Mouse (Mus musculus): Measurements from ENCODE around the gene Olfr654. TPM values are rescaled to one million over a fixed set of nuclear protein-coding genes. Genes with fewer than 3 reads are reported as not detected.

Olfr654 gene
- total RNA-seq (2014; rRNA removed) (not detected in 2 replicates), polyA plus RNA-seq (2015; fragmentation: Nextera tagmentation; extraction: Ambion mirVana) (not detected in 2 replicates)

GRCm38 (mm10) chr7:104586725-104587124 is at the start of gene Olfr654:
TSS of gene Olfr654 (plus strand) at chr7:104587025.
- DNase-seq (ENCODE audit: low spot score): no peak
- H3K9me3 ChIP-seq (ENCODE audit: low read length): no peaks in the 10 kb centered on the region
- H3K4me1 ChIP-seq (ENCODE audit: insufficient read depth, low read length): no peaks in the 10 kb centered on the region
- H3K4me2 ChIP-seq (ENCODE audit: low read depth, low read length): no peak within 1 kb of the TSS
- no peaks in the 10 kb centered on the region for H3K36me3 ChIP-seq (ENCODE audit: insufficient read depth, low read length)
- no peak for TF ChIP-seq CTCF (IDR thresholded peaks at IDR 0.05; ENCODE audit: low read depth)
- no peak within 1 kb of the TSS for H3K9ac ChIP-seq (replicated peaks; ENCODE audit: low read length)
- no peak within 1 kb of the TSS for H3K4me3 ChIP-seq (ENCODE audit: low read length)
- ATAC-seq: no peak
- H3K27ac ChIP-seq: no peak within 1 kb of the TSS
- H3K27me3 ChIP-seq (ENCODE audit: insufficient read depth, low read length): no peaks in the 10 kb centered on the region
- 90% methylated on average over 4 of the region's 4 CpGs for WGBS

DNA sequence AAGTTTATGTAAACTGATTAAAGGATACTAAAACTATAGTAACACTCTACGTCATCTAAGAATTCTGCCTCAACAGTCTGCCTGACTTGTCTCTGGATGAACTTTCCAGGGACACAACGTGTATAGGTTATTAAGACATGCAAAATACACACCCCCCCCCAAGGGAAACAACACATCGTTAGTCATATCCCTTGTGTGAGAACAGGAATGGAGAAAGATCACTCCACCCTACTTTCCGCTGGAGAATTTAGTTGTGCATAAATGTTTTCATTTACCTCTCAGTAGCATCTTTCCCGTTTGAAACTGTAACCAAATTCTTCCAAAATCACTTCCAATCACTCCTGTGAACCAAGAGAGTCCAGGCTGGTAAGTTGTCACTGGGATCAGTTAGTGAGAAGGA is 37.0 kb upstream of the Olfr654 start, which contains the start of gene Olfr651:
TSS of gene Olfr651 (plus strand) at position 301 of the 400 bp plus-strand sequence.
- H3K4me1 ChIP-seq (ENCODE audit: insufficient read depth, low read length): no peaks in the 10 kb centered on the region
- no peak for TF ChIP-seq CTCF (IDR thresholded peaks at IDR 0.05; ENCODE audit: low read depth)
- DNase-seq (ENCODE audit: low spot score) (no peak), ATAC-seq (no peak)
- no peak within 1 kb of the TSS for H3K4me3 ChIP-seq (ENCODE audit: low read length)
- no peak within 1 kb of the TSS for H3K27ac ChIP-seq
- no peak within 1 kb of the TSS for H3K9ac ChIP-seq (replicated peaks; ENCODE audit: low read length)
- H3K27me3 ChIP-seq (ENCODE audit: insufficient read depth, low read length): no peaks in the 10 kb centered on the region
- no peak within 1 kb of the TSS for H3K4me2 ChIP-seq (ENCODE audit: low read depth, low read length)
- no peaks in the 10 kb centered on the region for H3K36me3 ChIP-seq (ENCODE audit: insufficient read depth, low read length)
- 81% methylated on average over 5 of the region's 5 CpGs for WGBS
- no peaks in the 10 kb centered on the region; the same call in 1 of the 2 replicates for H3K9me3 ChIP-seq (ENCODE audit: low read length)

DNA sequence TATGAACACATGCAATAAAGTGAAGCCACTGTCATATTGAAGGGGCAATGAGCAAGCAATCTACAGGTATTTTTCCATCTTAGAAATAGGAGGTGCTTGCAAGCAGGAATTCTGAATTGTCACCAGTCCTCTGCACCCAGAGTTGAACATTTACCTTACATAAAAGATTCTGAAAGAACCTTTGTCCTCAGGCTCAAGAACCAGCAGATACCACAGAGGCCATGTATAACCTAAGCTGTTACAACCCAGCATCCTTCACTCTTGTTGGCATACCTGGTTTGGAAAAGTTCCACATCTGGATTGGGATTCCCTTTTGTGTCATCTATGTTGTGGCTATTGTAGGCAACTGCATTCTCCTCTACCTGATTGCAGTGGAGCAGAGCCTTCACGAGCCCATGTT is 34.1 kb upstream of the Olfr654 start:
- no peak for TF ChIP-seq CTCF (IDR thresholded peaks at IDR 0.05; ENCODE audit: low read depth)
- Histone ChIP-seq H3K27me3 (ENCODE audit: insufficient read depth, low read length) (no peaks in the 10 kb centered on the region), H3K4me3 (ENCODE audit: low read length) (no peak overlapping the region), H3K27ac (no peak overlapping the region), H3K4me1 (ENCODE audit: insufficient read depth, low read length) (no peaks in the 10 kb centered on the region), H3K9ac (replicated peaks; ENCODE audit: low read length) (no peak overlapping the region), H3K4me2 (ENCODE audit: low read depth, low read length) (no peak overlapping the region), H3K9me3 (ENCODE audit: low read length) (no peaks in the 10 kb centered on the region; the same call in 1 of the 2 replicates), H3K36me3 (ENCODE audit: insufficient read depth, low read length) (no peaks in the 10 kb centered on the region)
- 69% methylated on average over 1 of the region's 1 CpGs for WGBS
- ATAC-seq (no peak), DNase-seq (ENCODE audit: low spot score) (no peak)

DNA sequence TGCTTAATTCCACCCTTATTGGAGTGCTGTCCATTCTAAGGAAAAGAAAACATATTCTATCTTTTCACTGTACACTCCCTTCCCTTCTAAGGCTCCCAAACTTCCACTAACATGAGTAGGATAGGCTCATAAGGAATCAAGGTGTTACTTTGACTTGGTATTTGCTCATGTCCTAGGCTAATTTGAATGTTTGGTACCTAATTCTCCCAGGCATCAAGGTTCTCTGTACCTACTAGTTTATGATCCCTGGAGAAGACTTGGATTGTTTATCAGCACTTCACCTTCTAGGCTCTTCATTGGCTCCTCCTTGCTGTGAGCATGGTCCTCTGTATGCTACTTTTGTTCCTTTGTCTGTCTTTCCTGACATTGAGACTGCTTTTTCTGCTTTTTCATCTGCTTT is 26.2 kb upstream of the Olfr654 start, which contains the start of gene Olfr652:
TSS of gene Olfr652 (plus strand) at position 301 of the 400 bp plus-strand sequence.
- H3K9ac ChIP-seq (replicated peaks; ENCODE audit: low read length): no peak within 1 kb of the TSS
- no peaks in the 10 kb centered on the region for H3K9me3 ChIP-seq (ENCODE audit: low read length)
- no peak within 1 kb of the TSS for H3K4me3 ChIP-seq (ENCODE audit: low read length)
- no peak for TF ChIP-seq CTCF (IDR thresholded peaks at IDR 0.05; ENCODE audit: low read depth)
- H3K36me3 ChIP-seq (ENCODE audit: insufficient read depth, low read length): no peaks in the 10 kb centered on the region
- DNase-seq (ENCODE audit: low spot score) (no peak), ATAC-seq (no peak)
- H3K4me2 ChIP-seq (ENCODE audit: low read depth, low read length): no peak within 1 kb of the TSS
- no peak within 1 kb of the TSS for H3K27ac ChIP-seq
- H3K4me1 ChIP-seq (ENCODE audit: insufficient read depth, low read length): no peaks in the 10 kb centered on the region
- H3K27me3 ChIP-seq (ENCODE audit: insufficient read depth, low read length): no peaks in the 10 kb centered on the region

DNA sequence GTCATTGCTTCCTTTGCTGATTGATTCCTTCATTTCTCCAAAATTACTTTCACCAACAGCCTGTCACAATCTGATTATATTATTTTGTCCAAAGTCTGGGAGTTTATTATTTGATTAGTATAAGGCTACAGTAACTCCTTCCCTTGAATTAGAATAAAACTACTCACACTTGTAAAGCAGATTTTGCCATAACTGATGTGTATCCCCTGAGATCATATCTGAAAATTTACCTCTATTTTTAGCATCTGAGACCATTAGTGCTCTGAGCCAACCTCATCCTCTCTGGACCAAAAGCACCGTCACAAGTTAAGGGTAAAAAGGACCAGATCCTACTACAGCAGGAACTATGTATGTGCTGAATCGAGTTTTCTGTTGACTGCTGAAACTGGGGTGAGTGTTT is 9.8 kb upstream of the Olfr654 start, which contains the start of gene Olfr653:
TSS of gene Olfr653 (plus strand) at position 301 of the 400 bp plus-strand sequence.
- no peaks in the 10 kb centered on the region for H3K9me3 ChIP-seq (ENCODE audit: low read length)
- H3K36me3 ChIP-seq (ENCODE audit: insufficient read depth, low read length): no peaks in the 10 kb centered on the region
- no peaks in the 10 kb centered on the region for H3K4me1 ChIP-seq (ENCODE audit: insufficient read depth, low read length)
- H3K27me3 ChIP-seq (ENCODE audit: insufficient read depth, low read length): no peaks in the 10 kb centered on the region
- H3K4me2 ChIP-seq (ENCODE audit: low read depth, low read length): no peak within 1 kb of the TSS
- WGBS: 73% methylated on average over 2 of the region's 2 CpGs
- no peak within 1 kb of the TSS for H3K4me3 ChIP-seq (ENCODE audit: low read length)
- DNase-seq (ENCODE audit: low spot score): no peak
- ATAC-seq: no peak
- no peak for TF ChIP-seq CTCF (IDR thresholded peaks at IDR 0.05; ENCODE audit: low read depth)
- H3K27ac ChIP-seq: no peak within 1 kb of the TSS
- H3K9ac ChIP-seq (replicated peaks; ENCODE audit: low read length): no peak within 1 kb of the TSS

- no peak for ATAC-seq
- H3K4me3 ChIP-seq (ENCODE audit: low read length): no peak overlapping the region
- WGBS: 92% methylated on average over 4 of the region's 4 CpGs
Measured at GRCm38 (mm10) chr7:104580846-104581245, 6.0 kb upstream of the Olfr654 start.

GRCm38 (mm10) chr7:104581429-104581828 is 5.4 kb upstream of the Olfr654 start:
- DNase-seq (ENCODE audit: low spot score): no peak
- no peaks in the 10 kb centered on the region for H3K27me3 ChIP-seq (ENCODE audit: insufficient read depth, low read length)
- no peak overlapping the region for H3K4me2 ChIP-seq (ENCODE audit: low read depth, low read length)
- H3K27ac ChIP-seq: no peak overlapping the region
- no peak for TF ChIP-seq CTCF (IDR thresholded peaks at IDR 0.05; ENCODE audit: low read depth)
- H3K9ac ChIP-seq (replicated peaks; ENCODE audit: low read length): no peak overlapping the region
- H3K4me1 ChIP-seq (ENCODE audit: insufficient read depth, low read length): no peaks in the 10 kb centered on the region
- H3K9me3 ChIP-seq (ENCODE audit: low read length): no peaks in the 10 kb centered on the region
- no peak overlapping the region for H3K4me3 ChIP-seq (ENCODE audit: low read length)
- 89% methylated on average over 4 of the region's 4 CpGs for WGBS
- no peak for ATAC-seq
- H3K36me3 ChIP-seq (ENCODE audit: insufficient read depth, low read length): no peaks in the 10 kb centered on the region

More at GRCm38 (mm10) chr7:104580846-104581245, 6.0 kb upstream of the Olfr654 start:
- H3K4me2 ChIP-seq (ENCODE audit: low read depth, low read length): no peak overlapping the region
- no peaks in the 10 kb centered on the region for H3K9me3 ChIP-seq (ENCODE audit: low read length)
- no peaks in the 10 kb centered on the region for H3K4me1 ChIP-seq (ENCODE audit: insufficient read depth, low read length)
- DNase-seq (ENCODE audit: low spot score): no peak
- H3K9ac ChIP-seq (replicated peaks; ENCODE audit: low read length): no peak overlapping the region
- no peaks in the 10 kb centered on the region for H3K36me3 ChIP-seq (ENCODE audit: insufficient read depth, low read length)
- H3K27ac ChIP-seq: no peak overlapping the region
- TF ChIP-seq CTCF (IDR thresholded peaks at IDR 0.05; ENCODE audit: low read depth): no peak
- H3K27me3 ChIP-seq (ENCODE audit: insufficient read depth, low read length): no peaks in the 10 kb centered on the region
